Mouse (Mus musculus) bone marrow, adult 2 months (tissue): ENCODE results near the gene Myo1g.

Source experiments
- CTCF ChIP-seq: fragments of 200-500 bp; IDR thresholded peaks from 2 replicates; pipeline ENCODE4 v1.5.1; 2011; ENCODE audit warnings: low read length, control low read depth; ENCODE audit not compliant: control insufficient read depth, insufficient read depth
- POLR2A ChIP-seq: fragments of 200-500 bp; IDR thresholded peaks from 2 replicates; pipeline ENCODE4 v1.6.1; 2011; ENCODE audit warnings: low read depth, mild to moderate bottlenecking, control low read depth, low read length, borderline replicate concordance; ENCODE audit not compliant: control insufficient read depth

GRCm38 (mm10) chr11:6566496-6566895, 45.7 kb upstream of the Myo1g start:
- TF ChIP-seq POLR2A (no peak), CTCF (no peak)
